Mouse (Mus musculus) MEL (cell line): Measurements from ENCODE around the gene Ccdc175. TPM values are rescaled to one million over a fixed set of nuclear protein-coding genes. Genes with fewer than 3 reads are reported as not detected.

ENCODE experiments used
- DNase-seq: peaks from one replicate; pipeline ENCODE4 v3.0.0; 2011; ENCODE audit warnings: low read depth, low spot score
- H3K27ac ChIP-seq: 2 replicates; pipeline ENCODE4 v1.5.1; 2012; ENCODE audit warnings: low read depth, mild to moderate bottlenecking, control low read depth, low read length, moderate library complexity; ENCODE audit not compliant: control insufficient read depth
- H3K27me3 ChIP-seq, 2 experiments: fragments of 150-350 bp in 1 of 2; sonication (generic) in 1 of 2; 2 replicates each; pipeline ENCODE4 v1.6.1; 2012; ENCODE audit warnings: low read length in 2 of 2, mild to moderate bottlenecking in 2 of 2, improper control_type of control experiment in 1 of 2, moderate library complexity in 1 of 2; ENCODE audit not compliant: insufficient read depth in 2 of 2, control insufficient read depth in 1 of 2
- H3K36me3 ChIP-seq, 2 experiments: 2 replicates each; pipeline ENCODE4 v1.6.1; 2012 to 2014; ENCODE audit warnings: low read length in 2 of 2, improper control_type of control experiment in 1 of 2, inconsistent platforms in 1 of 2, mild to moderate bottlenecking in 1 of 2; ENCODE audit not compliant: insufficient read depth in 2 of 2, control insufficient read depth in 1 of 2
- H3K4me1 ChIP-seq, 2 experiments: fragments of 150-350 bp in 1 of 2; sonication (generic) in 1 of 2; 2 replicates each; pipeline ENCODE4 v1.6.1; 2012; ENCODE audit warnings: low read length in 2 of 2, improper control_type of control experiment in 1 of 2, mild to moderate bottlenecking in 1 of 2; ENCODE audit not compliant: insufficient read depth in 2 of 2, control insufficient read depth in 1 of 2
- H3K4me3 ChIP-seq, 2 experiments: fragments of 150-350 bp in 1 of 2; sonication (generic) in 1 of 2; 2 replicates each; pipeline ENCODE4 v1.5.1; 2012; ENCODE audit warnings: low read depth in 2 of 2, low read length in 2 of 2, mild to moderate bottlenecking in 2 of 2, moderate library complexity in 2 of 2, control low read depth in 1 of 2, improper control_type of control experiment in 1 of 2; ENCODE audit not compliant: control insufficient read depth in 1 of 2, insufficient read depth in 1 of 2
- H3K79me2 ChIP-seq: 2 replicates; pipeline ENCODE4 v1.6.1; 2012; ENCODE audit warnings: mild to moderate bottlenecking, low read length, moderate library complexity; ENCODE audit not compliant: control insufficient read depth, poor library complexity, insufficient read depth
- H3K9ac ChIP-seq: 2 replicates; pipeline ENCODE4 v1.6.1; 2012; ENCODE audit warnings: low read depth, mild to moderate bottlenecking, control low read depth, low read length, moderate library complexity; ENCODE audit not compliant: control insufficient read depth, poor library complexity, severe bottlenecking
- H3K9me3 ChIP-seq: fragments of 150-350 bp; sonication (generic); replicated peaks from 2 replicates; pipeline ENCODE4 v1.6.1; 2012; ENCODE audit warnings: mild to moderate bottlenecking, low read length, improper control_type of control experiment, moderate library complexity; ENCODE audit not compliant: insufficient read depth
- BHLHE40 ChIP-seq: IDR thresholded peaks from 2 replicates; pipeline ENCODE4 v1.6.1; 2012; ENCODE audit warnings: low read depth, mild to moderate bottlenecking, inconsistent platforms, low read length, improper control_type of control experiment, borderline replicate concordance
- CHD1 ChIP-seq: IDR thresholded peaks from 2 replicates; pipeline ENCODE4 v1.6.1; 2012; ENCODE audit warnings: low read depth, mild to moderate bottlenecking, inconsistent platforms, low read length, improper control_type of control experiment
- CTCF ChIP-seq, 3 experiments: IDR thresholded peaks in 2 of 3; conservative IDR thresholded peaks in 1 of 3; 2 replicates each; pipeline ENCODE4 v1.5.1; 2011 to 2012; ENCODE audit warnings: low read length in 3 of 3, low read depth in 2 of 3, mild to moderate bottlenecking in 2 of 3, improper control_type of control experiment in 1 of 3, inconsistent platforms in 1 of 3, mixed read lengths in 1 of 3, moderate library complexity in 1 of 3; ENCODE audit not compliant: control insufficient read depth in 1 of 3, insufficient read depth in 1 of 3, poor library complexity in 1 of 3, severe bottlenecking in 1 of 3
- ELF1 ChIP-seq: IDR thresholded peaks from 2 replicates; pipeline ENCODE4 v1.6.1; 2014; ENCODE audit warnings: low read depth, mild to moderate bottlenecking, inconsistent platforms, low read length, improper control_type of control experiment, moderate library complexity
- EP300 ChIP-seq, 2 experiments: IDR thresholded peaks; 2 replicates each; pipeline ENCODE4 v1.6.1; 2011; ENCODE audit warnings: improper control_type of control experiment in 2 of 2, low read length in 2 of 2, low read depth in 1 of 2, mild to moderate bottlenecking in 1 of 2
- ETS1 ChIP-seq: IDR thresholded peaks from 2 replicates; pipeline ENCODE4 v1.6.1; 2012; ENCODE audit warnings: low read depth, mild to moderate bottlenecking, inconsistent platforms, low read length, improper control_type of control experiment, moderate library complexity
- GABPA ChIP-seq: IDR thresholded peaks from 2 replicates; pipeline ENCODE4 v1.6.1; 2012; ENCODE audit warnings: low read depth, mild to moderate bottlenecking, inconsistent platforms, low read length, improper control_type of control experiment, moderate library complexity
- GATA1 ChIP-seq: IDR thresholded peaks from 2 replicates; pipeline ENCODE4 v1.6.1; 2011; ENCODE audit warnings: low read depth, low read length, improper control_type of control experiment
- JUND ChIP-seq: IDR thresholded peaks from 2 replicates; pipeline ENCODE4 v1.6.1; 2011; ENCODE audit warnings: low read depth, mild to moderate bottlenecking, improper control_type of control experiment, low read length
- KAT2A ChIP-seq: conservative IDR thresholded peaks from 2 replicates; pipeline ENCODE4 v1.6.1; 2012; ENCODE audit warnings: low read depth, low read length, improper control_type of control experiment, inconsistent platforms
- MAFK ChIP-seq: IDR thresholded peaks from 2 replicates; pipeline ENCODE4 v1.6.1; 2011; ENCODE audit warnings: low read depth, mild to moderate bottlenecking, low read length, improper control_type of control experiment, borderline replicate concordance
- MAX ChIP-seq: IDR thresholded peaks from 2 replicates; pipeline ENCODE4 v1.6.1; 2011; ENCODE audit warnings: low read length, improper control_type of control experiment
- MAZ ChIP-seq: IDR thresholded peaks from 2 replicates; pipeline ENCODE4 v1.6.1; 2012; ENCODE audit warnings: low read depth, mild to moderate bottlenecking, inconsistent platforms, low read length, improper control_type of control experiment
- MEF2A ChIP-seq: IDR thresholded peaks from 2 replicates; pipeline ENCODE4 v1.6.1; 2014; ENCODE audit warnings: low read depth, mild to moderate bottlenecking, inconsistent platforms, low read length, improper control_type of control experiment; ENCODE audit not compliant: poor library complexity, insufficient replicate concordance, severe bottlenecking; ENCODE audit errors: extremely low read depth
- MXI1 ChIP-seq: IDR thresholded peaks from 2 replicates; pipeline ENCODE4 v1.6.1; 2011; ENCODE audit warnings: mild to moderate bottlenecking, low read depth, low read length, improper control_type of control experiment
- MYB ChIP-seq: IDR thresholded peaks from 2 replicates; pipeline ENCODE4 v1.6.1; 2011; ENCODE audit warnings: mild to moderate bottlenecking, low read depth, low read length, improper control_type of control experiment
- MYC ChIP-seq: IDR thresholded peaks from 2 replicates; pipeline ENCODE4 v1.6.1; 2011; ENCODE audit warnings: low read depth, mild to moderate bottlenecking, low read length, improper control_type of control experiment, moderate library complexity
- POLR2AphosphoS2 ChIP-seq: IDR thresholded peaks from 2 replicates; pipeline ENCODE4 v1.6.1; 2011; ENCODE audit warnings: low read length, improper control_type of control experiment
- POLR2AphosphoS5 ChIP-seq: IDR thresholded peaks from 2 replicates; pipeline ENCODE4 v1.6.1; 2012; ENCODE audit warnings: low read depth, borderline replicate concordance, mild to moderate bottlenecking, inconsistent platforms, low read length, moderate library complexity, mixed read lengths
- RAD21 ChIP-seq: IDR thresholded peaks from 2 replicates; pipeline ENCODE4 v1.6.1; 2011; ENCODE audit warnings: mild to moderate bottlenecking, low read depth, low read length, improper control_type of control experiment
- SIN3A ChIP-seq: IDR thresholded peaks from 2 replicates; pipeline ENCODE4 v1.6.1; 2012; ENCODE audit warnings: low read length, improper control_type of control experiment, inconsistent platforms
- SMC3 ChIP-seq: IDR thresholded peaks from 2 replicates; pipeline ENCODE4 v1.6.1; 2011; ENCODE audit warnings: low read depth, low read length, improper control_type of control experiment
- TAL1 ChIP-seq: IDR thresholded peaks from 2 replicates; pipeline ENCODE4 v1.6.1; 2012; ENCODE audit warnings: mild to moderate bottlenecking, inconsistent platforms, low read length, moderate library complexity, mixed read lengths
- TBP ChIP-seq: IDR thresholded peaks from 2 replicates; pipeline ENCODE4 v1.8.0; 2011; ENCODE audit warnings: low read depth, low read length, improper control_type of control experiment
- USF1 ChIP-seq: IDR thresholded peaks from 2 replicates; pipeline ENCODE4 v1.6.1; 2014; ENCODE audit warnings: low read depth, mild to moderate bottlenecking, inconsistent platforms, low read length, improper control_type of control experiment, moderate library complexity
- ZKSCAN1 ChIP-seq: IDR thresholded peaks from 2 replicates; pipeline ENCODE4 v1.6.1; 2012; ENCODE audit warnings: low read depth, mild to moderate bottlenecking, inconsistent platforms, low read length, improper control_type of control experiment, moderate library complexity
- ZMIZ1 ChIP-seq: IDR thresholded peaks from 2 replicates; pipeline ENCODE4 v1.6.1; 2012; ENCODE audit warnings: low read depth, mild to moderate bottlenecking, inconsistent platforms, low read length, improper control_type of control experiment, moderate library complexity
- polyA plus RNA-seq, 2 experiments: library from polyadenylated mRNA; stranded (reverse) in 1 of 2; unstranded in 1 of 2; fragments of >175 nt in 1 of 2; fragments of >200 nt in 1 of 2; gene quantifications; 2 replicates each; pipeline versions ENCODE4 v1.2.1 to v1.2.4; 2012; ENCODE audit warnings: low replicate concordance in 2 of 2, low read depth in 1 of 2; ENCODE audit not compliant: insufficient read length in 2 of 2, insufficient read depth in 1 of 2, missing spikeins in 1 of 2
- total RNA-seq: library from RNA; depleted of rRNA; stranded (reverse); fragments of 300-350 nt; gene quantifications from 2 replicates; pipeline ENCODE4 v1.2.3, GENCODE M21; 2012

The Ccdc175 gene
- total and polyA plus RNA-seq, 3 experiments, result not detected

DNA sequence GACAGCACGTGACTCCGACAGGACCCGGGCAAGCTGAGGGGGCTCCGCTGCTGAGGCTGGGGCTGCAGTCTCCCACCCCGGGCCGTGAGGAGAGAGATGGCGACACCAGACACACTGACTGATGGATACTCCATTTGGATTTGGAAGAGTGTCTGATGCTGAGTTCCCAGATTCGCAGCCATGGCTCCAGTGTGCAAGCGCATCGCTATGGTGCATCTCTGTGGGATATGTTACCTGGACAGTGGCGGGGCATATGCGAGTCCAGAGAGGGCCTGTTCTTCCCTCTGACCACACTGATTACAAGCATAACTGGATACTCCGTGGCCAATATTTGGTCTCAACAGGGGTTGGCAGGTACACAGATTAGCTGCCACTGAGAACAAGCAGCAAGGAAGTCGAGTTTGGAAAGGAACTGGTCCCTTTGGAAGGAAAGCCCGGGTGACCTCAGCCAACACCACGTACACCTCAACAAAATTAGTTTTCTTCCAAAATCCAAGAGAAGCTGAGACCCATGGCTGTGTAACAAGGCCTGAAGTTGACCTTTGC lies 38.8 kb upstream of the Ccdc175 start:
- no peaks in the 10 kb centered on the region for H3K9me3 ChIP-seq
- no peaks in the 10 kb centered on the region for H3K4me1 ChIP-seq
- H3K79me2 ChIP-seq, result no peaks in the 10 kb centered on the region
- TF ChIP-seq POLR2AphosphoS5 (no peak), ELF1 (no peak), CHD1 (no peak), TBP (no peak), SIN3A (no peak), ETS1 (no peak), KAT2A (no peak), TAL1 (no peak), RAD21 (no peak)
- H3K4me3 ChIP-seq, result no peak overlapping the region
- no peak for DNase-seq
- no peaks in the 10 kb centered on the region for H3K36me3 ChIP-seq
- no peak overlapping the region for H3K27ac ChIP-seq
- H3K27me3 ChIP-seq, result no peaks in the 10 kb centered on the region; a peak in 1 of 4 replicates
- no peak overlapping the region for H3K9ac ChIP-seq

DNA sequence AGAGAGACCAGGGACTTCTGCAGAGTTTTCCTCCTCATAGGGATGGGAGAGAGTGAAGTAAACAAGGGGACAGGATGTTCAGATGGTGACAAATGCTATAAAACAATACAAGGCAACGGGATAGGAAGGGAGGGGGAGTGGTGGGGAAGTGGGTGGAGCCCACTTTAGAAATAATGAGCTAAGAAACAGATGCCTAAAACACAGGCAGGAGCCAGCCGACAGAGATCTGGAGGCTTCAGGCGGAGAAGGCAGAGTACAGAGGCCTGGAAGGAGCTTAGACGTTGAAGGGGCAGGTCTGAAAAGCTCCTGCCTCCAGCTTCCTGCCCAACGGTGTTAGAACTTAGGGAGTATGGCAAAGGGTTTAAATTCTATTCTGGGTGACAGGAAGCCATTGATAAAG lies 28.7 kb upstream of the Ccdc175 start:
- Histone ChIP-seq H3K4me3 (no peak overlapping the region), H3K9me3 (no peaks in the 10 kb centered on the region), H3K9ac (no peak overlapping the region), H3K36me3 (no peaks in the 10 kb centered on the region), H3K4me1 (no peaks in the 10 kb centered on the region), H3K27me3 (no peaks in the 10 kb centered on the region; a peak in 1 of 4 replicates)
- no peak for DNase-seq
- TF ChIP-seq RAD21, result no peak
- TF ChIP-seq, all 39 proteins: peak for 0
- Histone ChIP-seq H3K79me2 (no peaks in the 10 kb centered on the region), H3K27ac (no peak overlapping the region)

DNA sequence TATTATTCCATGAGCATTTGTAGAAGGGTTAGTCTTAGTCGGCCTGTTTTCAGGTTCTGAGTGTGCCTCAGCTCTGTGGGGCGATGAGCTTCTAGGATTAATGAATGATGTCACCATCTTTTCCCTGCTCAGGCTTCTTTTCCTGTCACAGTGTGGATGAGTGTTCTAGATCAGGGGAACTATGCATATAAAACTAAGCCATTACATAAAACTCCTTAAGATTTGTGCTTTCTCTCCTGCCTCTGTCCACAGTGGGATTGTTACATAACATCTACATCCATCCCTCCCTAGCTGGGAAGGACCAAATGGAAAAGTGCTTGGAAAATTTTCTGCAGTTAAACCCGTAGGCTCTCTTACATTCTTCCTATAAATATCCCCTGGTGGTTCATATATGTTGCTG lies 16.0 kb upstream of the Ccdc175 start:
- Histone ChIP-seq H3K36me3 (no peaks in the 10 kb centered on the region), H3K4me1 (no peaks in the 10 kb centered on the region), H3K9me3 (no peaks in the 10 kb centered on the region), H3K4me3 (no peak overlapping the region), H3K27me3 (no peaks in the 10 kb centered on the region; a peak in 1 of 4 replicates), H3K9ac (no peak overlapping the region), H3K27ac (no peak overlapping the region), H3K79me2 (no peaks in the 10 kb centered on the region)
- no peak for DNase-seq
- no peak for TF ChIP-seq GABPA
- no peak for TF ChIP-seq MAX
- no peak for TF ChIP-seq BHLHE40
- TF ChIP-seq ZKSCAN1, result no peak
- no peak for TF ChIP-seq MYC
- TF ChIP-seq MYB, result no peak
- TF ChIP-seq EP300 (IDR thresholded peaks at IDR 0.05; ENCODE audit: low read depth in 1 of 2, low read length in 2 of 2), result no peak
- TF ChIP-seq MAFK, result no peak
- TF ChIP-seq JUND, result no peak
- no peak for TF ChIP-seq USF1
- no peak for TF ChIP-seq MAZ
- TF ChIP-seq POLR2AphosphoS2, result no peak
- TF ChIP-seq MXI1, result no peak
- no peak for TF ChIP-seq MEF2A
- TF ChIP-seq ETS1, result no peak
- no peak for TF ChIP-seq SMC3
- no peak for TF ChIP-seq CTCF (IDR thresholded peaks at IDR 0.05 in 2 of 3, conservative IDR thresholded peaks at IDR 0.05 in 1 of 3; ENCODE audit: control insufficient read depth in 1 of 3, insufficient read depth in 1 of 3, low read depth in 2 of 3, low read length in 3 of 3, poor library complexity in 1 of 3, severe bottlenecking in 1 of 3)
- no peak for TF ChIP-seq GATA1
- TF ChIP-seq POLR2AphosphoS5, result no peak
- TF ChIP-seq ZMIZ1, result no peak
